Mouse (Mus musculus): ENCODE measurements around the gene B9d1.

B9d1 gene

GRCm38 (mm10) chr11:61504713-61505257 lies at the start of gene B9d1:
Gene B9d1 (plus strand): TSS chr11:61505144.
- peak; percentile 96 for DNase-seq (ENCODE audit: low read depth, low spot score)

GRCm38 (mm10) chr11:61464071-61464470 lies 40.9 kb upstream of the B9d1 start:
- no peak for DNase-seq (ENCODE audit: low read depth, low spot score)

GRCm38 (mm10) chr11:61465422-61465821 lies 39.5 kb upstream of the B9d1 start:
- DNase-seq (ENCODE audit: low read depth, low spot score) = no peak

GRCm38 (mm10) chr11:61468534-61468933 lies 36.4 kb upstream of the B9d1 start:
- no peak for DNase-seq (ENCODE audit: low read depth, low spot score)

- DNase-seq (ENCODE audit: low read depth, low spot score) = no peak
These were observed 35.5 kb upstream of the B9d1 start for GRCm38 (mm10) chr11:61469317-61469917.

GRCm38 (mm10) chr11:61470880-61471279 lies 34.1 kb upstream of the B9d1 start:
- DNase-seq (ENCODE audit: low read depth, low spot score) = no peak

- DNase-seq (ENCODE audit: low read depth, low spot score) = no peak
These were observed 31.3 kb upstream of the B9d1 start for GRCm38 (mm10) chr11:61473630-61474029.

- no peak for DNase-seq (ENCODE audit: low read depth, low spot score)
These were observed 28.1 kb upstream of the B9d1 start for GRCm38 (mm10) chr11:61476786-61477382.

GRCm38 (mm10) chr11:61477566-61478508 lies 27.1 kb upstream of the B9d1 start:
- no peak for DNase-seq (ENCODE audit: low read depth, low spot score)

GRCm38 (mm10) chr11:61478788-61479187 lies 26.2 kb upstream of the B9d1 start:
- no peak for DNase-seq (ENCODE audit: low read depth, low spot score)

GRCm38 (mm10) chr11:61481239-61482090 lies 23.5 kb upstream of the B9d1 start:
- no peak for DNase-seq (ENCODE audit: low read depth, low spot score)

- DNase-seq (ENCODE audit: low read depth, low spot score) = no peak
These were observed 21.6 kb upstream of the B9d1 start for GRCm38 (mm10) chr11:61483226-61483845.

- no peak for DNase-seq (ENCODE audit: low read depth, low spot score)
These were observed 20.7 kb upstream of the B9d1 start for GRCm38 (mm10) chr11:61484256-61484612.

GRCm38 (mm10) chr11:61484613-61485540 lies 20.1 kb upstream of the B9d1 start, which contains the start of gene Mfap4:
Gene Mfap4 (plus strand): TSS chr11:61485431.
- DNase-seq (ENCODE audit: low read depth, low spot score) = no peak

GRCm38 (mm10) chr11:61485541-61486457 lies 19.1 kb upstream of the B9d1 start:
- no peak for DNase-seq (ENCODE audit: low read depth, low spot score)

- no peak for DNase-seq (ENCODE audit: low read depth, low spot score)
These were observed 18.3 kb upstream of the B9d1 start for GRCm38 (mm10) chr11:61486458-61487219.

GRCm38 (mm10) chr11:61487401-61487800 lies 17.5 kb upstream of the B9d1 start:
- no peak for DNase-seq (ENCODE audit: low read depth, low spot score)

- no peak for DNase-seq (ENCODE audit: low read depth, low spot score)
These were observed 17.0 kb upstream of the B9d1 start for GRCm38 (mm10) chr11:61487936-61488335.

Measured in skeletal muscle tissue, adult 2 months (tissue).